Mouse (Mus musculus): ENCODE results near the gene Pigr. TPM values are rescaled to one million over a fixed set of nuclear protein-coding genes. Genes with fewer than 3 reads are reported as not detected.

The Pigr gene
- polyA plus RNA-seq, 1 experiment from 2014 or later: not detected

- Histone ChIP-seq H3K9ac (ENCODE audit: low read length) (no peak overlapping the region), H3K27ac (ENCODE audit: low read depth, low read length) (no peak overlapping the region), H3K4me1 (ENCODE audit: control insufficient read depth, insufficient read depth, low read length) (no peaks in the 10 kb centered on the region), H3K27me3 (ENCODE audit: control insufficient read depth, insufficient read depth, low read length) (no peaks in the 10 kb centered on the region), H3K36me3 (ENCODE audit: control insufficient read depth, insufficient read depth, low read length) (no peaks in the 10 kb centered on the region), H3K9me3 (ENCODE audit: control insufficient read depth, low read length) (no peaks in the 10 kb centered on the region), H3K4me3 (ENCODE audit: low read depth, low read length) (no peak overlapping the region), H3K4me2 (ENCODE audit: low read depth) (no peak overlapping the region)
- WGBS: 87% methylated on average over 7 of the region's 7 CpGs
- ATAC-seq (ENCODE audit: insufficient read depth, low FRiP score, low TSS enrichment) (no peak), DNase-seq (ENCODE audit: low spot score) (no peak)
Measured at GRCm38 (mm10) chr1:130820316-130821148, 6.0 kb upstream of the Pigr start.

- Histone ChIP-seq H3K4me2 (ENCODE audit: low read depth) (no peak overlapping the region), H3K4me1 (ENCODE audit: control insufficient read depth, insufficient read depth, low read length) (no peaks in the 10 kb centered on the region), H3K27me3 (ENCODE audit: control insufficient read depth, insufficient read depth, low read length) (no peaks in the 10 kb centered on the region), H3K27ac (ENCODE audit: low read depth, low read length) (no peak overlapping the region), H3K4me3 (ENCODE audit: low read depth, low read length) (no peak overlapping the region), H3K36me3 (ENCODE audit: control insufficient read depth, insufficient read depth, low read length) (no peaks in the 10 kb centered on the region), H3K9me3 (ENCODE audit: control insufficient read depth, low read length) (no peaks in the 10 kb centered on the region), H3K9ac (ENCODE audit: low read length) (no peak overlapping the region)
- WGBS: 89% methylated on average over 2 of the region's 2 CpGs
- ATAC-seq (ENCODE audit: insufficient read depth, low FRiP score, low TSS enrichment) (no peak), DNase-seq (ENCODE audit: low spot score) (no peak)
Measured at GRCm38 (mm10) chr1:130821149-130821471, 5.4 kb upstream of the Pigr start.

GRCm38 (mm10) chr1:130821911-130822625 is 4.4 kb upstream of the Pigr start:
- no peak overlapping the region for H3K9ac ChIP-seq (ENCODE audit: low read length)

GRCm38 (mm10) chr1:130828656-130829055 is 2.2 kb downstream of the Pigr start:
- DNase-seq (ENCODE audit: low spot score): no peak

More at GRCm38 (mm10) chr1:130821911-130822625, 4.4 kb upstream of the Pigr start:
- H3K27me3 ChIP-seq (ENCODE audit: control insufficient read depth, insufficient read depth, low read length): no peaks in the 10 kb centered on the region
- no peak overlapping the region for H3K27ac ChIP-seq (ENCODE audit: low read depth, low read length)
- H3K4me2 ChIP-seq (ENCODE audit: low read depth): no peak overlapping the region
- ATAC-seq (ENCODE audit: insufficient read depth, low FRiP score, low TSS enrichment): no peak
- no peaks in the 10 kb centered on the region for H3K36me3 ChIP-seq (ENCODE audit: control insufficient read depth, insufficient read depth, low read length)
- no peaks in the 10 kb centered on the region for H3K9me3 ChIP-seq (ENCODE audit: control insufficient read depth, low read length)
- no peaks in the 10 kb centered on the region for H3K4me1 ChIP-seq (ENCODE audit: control insufficient read depth, insufficient read depth, low read length)
- no peak for DNase-seq (ENCODE audit: low spot score)
- WGBS: 79% methylated on average over 9 of the region's 9 CpGs
- no peak overlapping the region for H3K4me3 ChIP-seq (ENCODE audit: low read depth, low read length)

GRCm38 (mm10) chr1:130829906-130830830 is 3.7 kb downstream of the Pigr start:
- H3K4me2 ChIP-seq (ENCODE audit: low read depth): no peak overlapping the region
- H3K27me3 ChIP-seq (ENCODE audit: control insufficient read depth, insufficient read depth, low read length): no peaks in the 10 kb centered on the region
- H3K4me1 ChIP-seq (ENCODE audit: control insufficient read depth, insufficient read depth, low read length): no peaks in the 10 kb centered on the region
- no peak overlapping the region for H3K9ac ChIP-seq (ENCODE audit: low read length)
- WGBS: 86% methylated on average over 8 of the region's 8 CpGs
- DNase-seq (ENCODE audit: low spot score): no peak
- no peak overlapping the region for H3K27ac ChIP-seq (ENCODE audit: low read depth, low read length)
- H3K4me3 ChIP-seq (ENCODE audit: low read depth, low read length): no peak overlapping the region
- ATAC-seq (ENCODE audit: insufficient read depth, low FRiP score, low TSS enrichment): no peak
- H3K36me3 ChIP-seq (ENCODE audit: control insufficient read depth, insufficient read depth, low read length): no peaks in the 10 kb centered on the region
- no peaks in the 10 kb centered on the region for H3K9me3 ChIP-seq (ENCODE audit: control insufficient read depth, low read length)

More at GRCm38 (mm10) chr1:130828656-130829055, 2.2 kb downstream of the Pigr start:
- no peaks in the 10 kb centered on the region for H3K4me1 ChIP-seq (ENCODE audit: control insufficient read depth, insufficient read depth, low read length)
- no peaks in the 10 kb centered on the region for H3K9me3 ChIP-seq (ENCODE audit: control insufficient read depth, low read length)
- H3K4me2 ChIP-seq (ENCODE audit: low read depth): no peak overlapping the region
- H3K4me3 ChIP-seq (ENCODE audit: low read depth, low read length): no peak overlapping the region
- no peaks in the 10 kb centered on the region for H3K36me3 ChIP-seq (ENCODE audit: control insufficient read depth, insufficient read depth, low read length)
- 82% methylated on average over 4 of the region's 4 CpGs for WGBS
- H3K27me3 ChIP-seq (ENCODE audit: control insufficient read depth, insufficient read depth, low read length): no peaks in the 10 kb centered on the region
- no peak overlapping the region for H3K27ac ChIP-seq (ENCODE audit: low read depth, low read length)
- ATAC-seq (ENCODE audit: insufficient read depth, low FRiP score, low TSS enrichment): no peak
- H3K9ac ChIP-seq (ENCODE audit: low read length): no peak overlapping the region

- H3K4me1 ChIP-seq (ENCODE audit: control insufficient read depth, insufficient read depth, low read length): no peaks in the 10 kb centered on the region
- no peak for DNase-seq (ENCODE audit: low spot score)
- no peak overlapping the region for H3K4me2 ChIP-seq (ENCODE audit: low read depth)
- H3K27ac ChIP-seq (ENCODE audit: low read depth, low read length): no peak overlapping the region
- 78% methylated on average over 5 of the region's 5 CpGs for WGBS
- ATAC-seq (ENCODE audit: insufficient read depth, low FRiP score, low TSS enrichment): no peak
- no peak overlapping the region for H3K9ac ChIP-seq (ENCODE audit: low read length)
- no peaks in the 10 kb centered on the region for H3K27me3 ChIP-seq (ENCODE audit: control insufficient read depth, insufficient read depth, low read length)
- no peaks in the 10 kb centered on the region for H3K9me3 ChIP-seq (ENCODE audit: control insufficient read depth, low read length)
- no peaks in the 10 kb centered on the region for H3K36me3 ChIP-seq (ENCODE audit: control insufficient read depth, insufficient read depth, low read length)
- H3K4me3 ChIP-seq (ENCODE audit: low read depth, low read length): no peak overlapping the region
Measured at GRCm38 (mm10) chr1:130832230-130833149, 6.0 kb downstream of the Pigr start.

- Histone ChIP-seq H3K4me3 (ENCODE audit: low read depth, low read length) (no peak overlapping the region), H3K36me3 (ENCODE audit: control insufficient read depth, insufficient read depth, low read length) (no peaks in the 10 kb centered on the region), H3K9ac (ENCODE audit: low read length) (no peak overlapping the region), H3K27me3 (ENCODE audit: control insufficient read depth, insufficient read depth, low read length) (no peaks in the 10 kb centered on the region), H3K27ac (ENCODE audit: low read depth, low read length) (no peak overlapping the region), H3K4me2 (ENCODE audit: low read depth) (no peak overlapping the region), H3K4me1 (ENCODE audit: control insufficient read depth, insufficient read depth, low read length) (no peaks in the 10 kb centered on the region), H3K9me3 (ENCODE audit: control insufficient read depth, low read length) (no peaks in the 10 kb centered on the region)
- 89% methylated on average over 6 of the region's 6 CpGs for WGBS
- ATAC-seq (ENCODE audit: insufficient read depth, low FRiP score, low TSS enrichment) (no peak), DNase-seq (ENCODE audit: low spot score) (no peak)
Measured at GRCm38 (mm10) chr1:130835161-130835936, 8.9 kb downstream of the Pigr start.
